Mouse (Mus musculus): ENCODE results near the gene Olfr823. TPM values are rescaled to one million over a fixed set of nuclear protein-coding genes. Genes with fewer than 3 reads are reported as not detected.

Olfr823 gene
- polyA plus RNA-seq, 1 experiment from 2014 or later, result not detected

Other genes starting within 250 kb of the Olfr823 start
- gene Olfr814, start 235.5 kb downstream of the Olfr823 start, polyA plus RNA-seq (2014; fragmentation: Nextera tagmentation; extraction: Ambion mirVana), result not detected in 2 replicates
- not detected in 2 replicates for gene Olfr815, start 209.5 kb downstream of the Olfr823 start, polyA plus RNA-seq (2014; fragmentation: Nextera tagmentation; extraction: Ambion mirVana)
- not detected in 2 replicates for gene Olfr816, start 199.8 kb downstream of the Olfr823 start, polyA plus RNA-seq (2014; fragmentation: Nextera tagmentation; extraction: Ambion mirVana)
- not detected in 2 replicates for gene Olfr818, start 166.3 kb downstream of the Olfr823 start, polyA plus RNA-seq (2014; fragmentation: Nextera tagmentation; extraction: Ambion mirVana)
- not detected in 2 replicates for gene Olfr819, start 148.1 kb downstream of the Olfr823 start, polyA plus RNA-seq (2014; fragmentation: Nextera tagmentation; extraction: Ambion mirVana)
- not detected in 2 replicates for gene Olfr247, start 139.2 kb downstream of the Olfr823 start, polyA plus RNA-seq (2014; fragmentation: Nextera tagmentation; extraction: Ambion mirVana)
- not detected in 2 replicates for gene Gm10310, start 130.3 kb downstream of the Olfr823 start, polyA plus RNA-seq (2014; fragmentation: Nextera tagmentation; extraction: Ambion mirVana)
- not detected in 2 replicates for gene Olfr820, start 102.8 kb downstream of the Olfr823 start, polyA plus RNA-seq (2014; fragmentation: Nextera tagmentation; extraction: Ambion mirVana)
- not detected in 2 replicates for gene Olfr821, start 85.0 kb downstream of the Olfr823 start, polyA plus RNA-seq (2014; fragmentation: Nextera tagmentation; extraction: Ambion mirVana)
- gene Olfr822, start 44.2 kb downstream of the Olfr823 start, polyA plus RNA-seq (2014; fragmentation: Nextera tagmentation; extraction: Ambion mirVana), result not detected in 2 replicates
- not detected in 2 replicates for gene Olfr824, start 14.6 kb upstream of the Olfr823 start, polyA plus RNA-seq (2014; fragmentation: Nextera tagmentation; extraction: Ambion mirVana)
- gene Olfr825, start 51.4 kb upstream of the Olfr823 start, polyA plus RNA-seq (2014; fragmentation: Nextera tagmentation; extraction: Ambion mirVana), result not detected in 2 replicates
- gene Olfr826, start 68.8 kb upstream of the Olfr823 start, polyA plus RNA-seq (2014; fragmentation: Nextera tagmentation; extraction: Ambion mirVana), result not detected in 2 replicates
- not detected in 2 replicates for gene Olfr827, start 99.0 kb upstream of the Olfr823 start, polyA plus RNA-seq (2014; fragmentation: Nextera tagmentation; extraction: Ambion mirVana)
- 26.0 and 27.5 TPM in 2 replicates for gene Neurod4, start 164.9 kb upstream of the Olfr823 start, polyA plus RNA-seq (2014; fragmentation: Nextera tagmentation; extraction: Ambion mirVana)
- 0.17 and 0.36 TPM in 2 replicates for gene Tespa1, start 207.5 kb upstream of the Olfr823 start, polyA plus RNA-seq (2014; fragmentation: Nextera tagmentation; extraction: Ambion mirVana)